Mouse (Mus musculus): Measurements from ENCODE around the gene Polr2i. TPM values are rescaled to one million over a fixed set of nuclear protein-coding genes. Genes with fewer than 3 reads are reported as not detected.
A peak's percentile ranks its signal among the peaks of the same experiment; 100 is the strongest.
"Not testable (repeated sequence)": the region's sequence is repeated elsewhere in the genome, so short reads cannot be mapped to it uniquely, and the experiment has no call there.

Polr2i gene
- polyA plus RNA-seq, 1 experiment, result 245 TPM

DNA sequence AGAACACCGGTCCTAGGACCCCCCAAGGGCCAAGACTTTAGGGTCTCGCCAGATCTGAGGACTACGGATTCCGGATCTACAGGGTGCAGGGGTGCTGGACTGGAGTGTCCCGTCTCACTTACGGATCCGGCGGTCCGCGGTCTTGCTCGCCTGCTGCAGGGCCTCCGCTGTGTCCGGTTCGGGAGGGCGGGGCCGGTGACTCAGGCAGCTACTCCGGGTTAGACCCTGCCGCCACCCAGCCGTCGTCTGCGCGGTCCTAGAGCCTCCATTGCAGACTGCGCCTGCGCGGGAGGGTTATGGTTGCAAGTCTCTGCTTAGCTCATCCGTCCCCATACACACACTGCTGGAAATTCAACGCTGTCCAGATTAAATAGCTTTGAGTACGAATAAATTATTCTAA lies 36.9 kb upstream of the Polr2i start:
- no peak for TF ChIP-seq CTCF (IDR thresholded peaks at IDR 0.05; ENCODE audit: borderline replicate concordance, extremely low read depth, insufficient read depth, insufficient read length)
- peak; percentile 53; the same call in 1 of the 2 replicates for TF ChIP-seq POLR2A (IDR thresholded peaks at IDR 0.05; ENCODE audit: borderline replicate concordance, extremely low read depth, insufficient read depth, insufficient read length, poor library complexity, severe bottlenecking)
- DNase-seq (ENCODE audit: low read depth), result peak; percentile 98

DNA sequence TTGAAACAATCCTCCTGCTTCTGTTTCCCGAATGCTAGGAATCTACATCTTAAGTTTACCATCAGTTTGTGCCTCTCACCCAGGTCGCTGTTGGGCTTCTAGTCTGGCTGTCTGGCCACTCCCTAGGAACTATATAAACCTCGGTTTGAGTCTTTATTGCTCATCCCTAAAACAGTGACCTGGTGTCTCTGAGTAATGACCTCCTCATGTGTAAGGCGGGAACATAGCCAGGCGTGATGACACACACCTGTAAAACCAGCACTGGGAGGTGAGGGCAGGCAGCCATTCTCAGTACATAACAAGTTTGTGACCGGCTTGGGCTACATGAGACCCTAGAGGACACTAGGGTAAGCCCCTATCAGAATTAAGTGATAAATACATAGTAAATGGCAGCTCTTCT lies 36.3 kb upstream of the Polr2i start:
- no peak for TF ChIP-seq CTCF (IDR thresholded peaks at IDR 0.05; ENCODE audit: borderline replicate concordance, extremely low read depth, insufficient read depth, insufficient read length)
- TF ChIP-seq POLR2A (IDR thresholded peaks at IDR 0.05; ENCODE audit: borderline replicate concordance, extremely low read depth, insufficient read depth, insufficient read length, poor library complexity, severe bottlenecking), result no peak
- no peak for DNase-seq (ENCODE audit: low read depth)

DNA sequence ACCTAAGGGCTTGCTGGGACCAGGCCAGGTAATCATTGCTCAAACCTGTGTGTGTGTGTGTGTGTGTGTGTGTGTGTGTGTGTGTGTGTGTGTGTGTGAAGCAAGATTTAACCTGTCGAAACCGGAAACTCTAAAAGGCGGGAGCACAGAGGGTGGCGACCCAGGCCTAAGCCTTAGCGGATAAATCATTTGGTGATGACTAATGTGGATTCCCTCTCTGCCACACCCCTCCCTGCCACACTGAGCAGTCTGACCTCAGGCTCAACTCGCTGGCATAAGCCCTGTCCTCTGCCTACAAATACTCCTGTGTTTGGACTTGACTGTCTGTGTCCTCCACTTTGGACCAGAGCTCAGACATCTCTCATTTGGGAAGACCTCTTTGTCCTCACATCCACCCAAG lies 35.6 kb upstream of the Polr2i start:
- TF ChIP-seq CTCF (IDR thresholded peaks at IDR 0.05; ENCODE audit: borderline replicate concordance, extremely low read depth, insufficient read depth, insufficient read length), result no peak
- TF ChIP-seq POLR2A (IDR thresholded peaks at IDR 0.05; ENCODE audit: borderline replicate concordance, extremely low read depth, insufficient read depth, insufficient read length, poor library complexity, severe bottlenecking), result no peak
- no peak for DNase-seq (ENCODE audit: low read depth)

DNA sequence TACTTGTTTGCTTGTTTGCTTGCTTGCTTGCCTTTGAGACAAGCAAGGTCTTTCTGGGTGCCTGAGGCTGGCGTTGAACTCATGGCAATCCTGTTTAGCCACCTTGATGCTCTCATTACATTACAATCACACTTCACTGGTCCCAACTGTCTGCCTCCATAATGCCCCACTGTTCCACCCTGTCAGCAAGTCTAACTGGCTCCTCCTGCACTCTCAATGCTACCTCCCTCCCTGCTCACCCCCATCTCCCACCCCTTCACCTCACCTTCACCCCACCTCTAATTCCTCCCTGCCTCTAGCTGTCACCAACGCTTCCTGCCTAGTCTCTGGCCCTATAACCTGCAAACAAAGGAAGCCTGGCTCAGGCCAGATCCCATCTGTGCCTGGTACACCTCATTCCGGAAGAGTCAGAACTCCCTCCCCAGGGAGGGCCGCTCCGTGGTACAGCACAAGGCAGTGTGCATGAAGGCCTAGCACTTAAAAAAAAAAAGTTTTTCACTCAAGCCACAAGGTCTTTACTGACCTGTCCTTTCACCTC lies 34.1 kb upstream of the Polr2i start:
- TF ChIP-seq POLR2A (IDR thresholded peaks at IDR 0.05; ENCODE audit: borderline replicate concordance, extremely low read depth, insufficient read depth, insufficient read length, poor library complexity, severe bottlenecking), result no peak
- no peak for TF ChIP-seq CTCF (IDR thresholded peaks at IDR 0.05; ENCODE audit: borderline replicate concordance, extremely low read depth, insufficient read depth, insufficient read length)
- no peak for DNase-seq (ENCODE audit: low read depth)

DNA sequence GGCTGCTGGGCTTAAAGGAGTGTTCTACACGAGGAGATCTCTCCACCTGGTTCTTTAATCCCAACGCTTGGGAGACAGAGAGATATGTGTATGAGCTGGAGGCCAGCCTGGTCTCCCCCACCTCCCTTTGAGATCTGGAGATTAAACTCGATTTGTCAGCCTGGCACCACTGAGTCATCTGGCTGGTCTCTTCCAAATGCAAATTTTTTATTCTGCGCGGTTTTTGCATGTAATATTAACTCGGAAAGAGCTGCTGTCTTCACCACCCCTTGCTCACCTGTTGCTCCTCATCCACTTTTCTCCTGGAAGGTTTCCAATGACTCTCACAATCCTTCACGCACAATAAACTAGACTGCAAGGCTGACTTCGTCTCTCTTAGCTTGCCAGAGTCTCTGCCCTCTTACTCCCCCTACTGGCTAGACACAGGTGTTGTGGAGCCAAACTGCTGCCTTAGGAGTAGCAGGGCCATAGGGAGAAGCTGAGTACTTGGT lies 33.2 kb upstream of the Polr2i start, which contains the start of gene Capns1:
Gene Capns1, minus strand, starts transcription at position 331 of the 491 bp plus-strand sequence.
- peak; percentile 82; the same call in 1 of the 2 replicates for TF ChIP-seq CTCF (IDR thresholded peaks at IDR 0.05; ENCODE audit: borderline replicate concordance, extremely low read depth, insufficient read depth, insufficient read length)
- TF ChIP-seq POLR2A (IDR thresholded peaks at IDR 0.05; ENCODE audit: borderline replicate concordance, extremely low read depth, insufficient read depth, insufficient read length, poor library complexity, severe bottlenecking), result no peak
- peak; percentile 92 for DNase-seq (ENCODE audit: low read depth)

DNA sequence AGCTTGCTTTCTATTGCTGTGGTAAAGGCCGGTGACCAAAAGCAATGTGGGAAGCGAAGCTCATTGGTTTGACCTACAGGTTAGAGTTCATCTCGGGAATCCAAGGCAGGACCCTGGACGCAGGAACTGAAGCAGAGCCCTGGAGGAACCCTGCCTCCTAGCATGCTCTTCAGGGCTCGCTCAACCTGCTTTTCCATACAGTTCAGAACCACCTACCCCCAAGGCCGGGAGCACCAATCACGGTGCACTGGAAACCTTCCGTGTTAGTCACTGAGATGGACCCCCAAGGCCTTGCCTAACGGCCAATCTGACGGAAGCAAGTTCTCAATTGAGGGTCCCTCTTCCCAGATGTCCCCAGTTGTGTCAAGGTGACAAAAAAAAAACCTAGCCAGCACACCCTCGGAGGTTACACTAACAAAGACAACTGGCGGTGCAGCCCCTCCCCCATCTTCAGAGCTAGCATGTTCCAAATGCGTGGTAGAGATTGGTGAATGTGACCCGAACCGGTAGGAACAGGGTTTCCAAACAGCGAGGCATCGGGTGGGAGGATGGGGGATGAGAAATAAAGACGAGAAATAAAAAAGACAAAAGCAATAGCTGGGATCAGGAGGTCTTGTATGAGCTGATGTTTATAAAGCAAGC lies 32.1 kb upstream of the Polr2i start:
- DNase-seq (ENCODE audit: low read depth), result no peak
- TF ChIP-seq POLR2A (IDR thresholded peaks at IDR 0.05; ENCODE audit: borderline replicate concordance, extremely low read depth, insufficient read depth, insufficient read length, poor library complexity, severe bottlenecking), result no peak

DNA sequence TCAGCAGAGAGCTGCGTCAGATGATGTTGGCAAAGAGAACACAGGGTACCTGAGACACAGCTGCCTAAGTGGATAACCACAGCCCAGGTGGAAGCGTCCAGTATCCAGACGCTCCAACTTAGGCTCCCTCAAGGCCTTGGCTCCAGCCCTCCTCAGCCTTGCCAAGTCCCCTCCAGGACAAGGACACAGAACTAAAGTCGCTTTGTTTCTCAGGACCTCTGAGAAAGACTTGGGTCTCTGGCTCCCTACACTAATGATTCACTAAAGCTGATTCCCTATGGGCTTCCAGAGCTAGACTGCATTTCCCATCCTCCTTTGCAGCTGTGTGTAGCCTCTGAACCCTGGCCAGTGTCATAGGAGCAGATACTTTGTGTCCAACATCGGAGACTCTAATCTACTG lies 31.5 kb upstream of the Polr2i start:
- no peak for DNase-seq (ENCODE audit: low read depth)
- TF ChIP-seq CTCF (IDR thresholded peaks at IDR 0.05; ENCODE audit: borderline replicate concordance, extremely low read depth, insufficient read depth, insufficient read length) (no peak), POLR2A (IDR thresholded peaks at IDR 0.05; ENCODE audit: borderline replicate concordance, extremely low read depth, insufficient read depth, insufficient read length, poor library complexity, severe bottlenecking) (no peak)

DNA sequence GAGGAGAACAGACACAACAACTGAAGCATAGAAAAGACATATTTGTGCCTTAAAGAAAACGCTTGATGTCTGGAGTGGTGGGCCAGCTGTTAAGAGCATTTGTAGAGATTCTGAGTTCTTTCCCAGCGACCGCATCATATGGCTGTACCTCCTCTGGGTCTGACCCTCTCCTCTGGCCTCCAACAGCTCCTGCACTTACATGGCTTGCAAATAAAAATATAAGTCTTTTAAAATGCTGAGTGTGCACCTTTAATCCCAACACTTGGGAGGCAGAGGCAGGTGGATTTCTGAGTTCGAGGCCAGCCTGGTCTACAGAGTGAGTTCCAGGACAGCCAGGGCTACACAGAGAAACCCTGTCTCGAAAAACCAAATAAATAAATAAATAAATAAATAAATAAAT lies 31.1 kb upstream of the Polr2i start:
- not testable (repeated sequence) for DNase-seq (ENCODE audit: low read depth)

DNA sequence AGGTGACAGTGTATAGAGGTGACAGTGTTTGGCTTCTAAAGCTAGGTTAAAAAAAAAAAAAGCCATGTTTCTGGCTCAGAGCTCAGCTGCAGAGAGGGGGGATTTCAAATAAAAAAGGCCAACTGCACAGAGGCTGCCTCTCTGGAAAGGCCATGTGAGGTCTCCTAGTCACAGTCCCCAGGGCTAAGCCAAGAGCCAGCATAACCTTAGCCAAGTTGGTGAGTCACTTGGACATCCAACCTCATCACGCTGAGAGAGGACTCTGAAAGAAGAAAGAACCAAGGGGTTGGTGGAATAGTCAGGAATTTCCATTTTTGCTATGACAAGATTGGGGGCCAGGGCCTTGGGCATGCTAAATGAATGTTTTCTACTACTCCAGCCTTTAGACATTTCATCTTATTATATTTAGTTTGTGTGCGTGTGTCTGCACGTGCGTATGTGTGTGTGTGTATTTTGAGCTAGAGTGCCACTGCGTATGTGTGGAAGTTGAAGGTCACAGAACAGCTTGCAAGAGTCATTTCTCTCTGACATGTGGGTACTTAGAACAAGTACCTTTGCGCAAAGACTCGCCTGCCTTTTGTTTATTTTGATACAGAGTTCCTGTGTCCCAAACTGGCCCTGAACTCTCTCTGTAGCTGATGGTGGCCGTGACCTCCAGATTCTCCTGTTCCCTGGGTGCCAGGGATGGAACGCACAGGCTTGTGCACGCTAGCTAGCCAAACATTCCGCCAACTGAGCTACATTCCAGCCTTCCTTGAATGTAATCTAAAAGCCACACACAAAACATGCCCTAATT lies 28.7 kb upstream of the Polr2i start:
- TF ChIP-seq POLR2A (IDR thresholded peaks at IDR 0.05; ENCODE audit: borderline replicate concordance, extremely low read depth, insufficient read depth, insufficient read length, poor library complexity, severe bottlenecking) (no peak), CTCF (IDR thresholded peaks at IDR 0.05; ENCODE audit: borderline replicate concordance, extremely low read depth, insufficient read depth, insufficient read length) (no peak)
- no peak for DNase-seq (ENCODE audit: low read depth)

DNA sequence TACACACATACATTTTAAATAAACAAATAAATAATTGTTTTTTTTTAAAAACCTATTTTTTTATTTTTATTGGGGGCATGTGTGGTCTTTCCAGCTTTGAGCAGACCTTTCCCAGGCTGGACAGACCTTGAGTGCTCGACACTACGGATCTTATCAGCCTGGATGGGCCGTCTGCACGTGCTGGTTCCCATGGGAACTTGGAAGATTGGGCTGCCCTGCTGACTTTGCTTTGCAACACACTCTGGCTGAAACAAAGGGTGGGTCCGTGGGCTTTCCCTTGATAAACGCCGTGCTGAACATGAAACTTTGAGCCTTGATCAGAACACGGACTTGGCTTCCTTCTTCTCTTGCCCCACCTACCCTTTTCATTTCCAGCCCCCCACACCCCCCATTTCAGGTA lies 27.4 kb upstream of the Polr2i start:
- TF ChIP-seq CTCF (IDR thresholded peaks at IDR 0.05; ENCODE audit: borderline replicate concordance, extremely low read depth, insufficient read depth, insufficient read length) (no peak), POLR2A (IDR thresholded peaks at IDR 0.05; ENCODE audit: borderline replicate concordance, extremely low read depth, insufficient read depth, insufficient read length, poor library complexity, severe bottlenecking) (no peak)

DNA sequence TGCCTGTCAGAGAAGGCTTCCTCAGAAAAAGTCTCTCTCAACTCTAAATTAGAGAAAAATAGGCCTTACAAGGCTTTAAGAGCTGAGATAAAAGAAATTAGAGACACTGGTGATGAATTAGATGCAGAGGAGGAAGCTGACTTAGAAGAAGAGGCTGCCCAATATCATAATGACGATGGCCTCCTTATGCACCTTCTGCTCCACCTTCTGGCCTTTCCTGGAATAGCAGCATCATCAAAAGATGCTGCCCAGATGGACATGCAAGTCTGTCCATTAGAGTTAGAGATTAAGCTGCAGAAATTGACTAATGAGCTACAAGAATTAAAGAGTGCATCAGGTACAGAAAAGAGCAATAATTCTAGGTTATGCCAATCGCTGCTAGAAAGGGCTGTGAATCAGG lies 26.4 kb upstream of the Polr2i start:
- TF ChIP-seq POLR2A (IDR thresholded peaks at IDR 0.05; ENCODE audit: borderline replicate concordance, extremely low read depth, insufficient read depth, insufficient read length, poor library complexity, severe bottlenecking), result no peak
- TF ChIP-seq CTCF (IDR thresholded peaks at IDR 0.05; ENCODE audit: borderline replicate concordance, extremely low read depth, insufficient read depth, insufficient read length), result peak; percentile 74; the same call in 1 of the 2 replicates
- DNase-seq (ENCODE audit: low read depth), result peak; percentile 82

More for the DNA sequence above, 27.4 kb upstream of the Polr2i start:
- no peak for DNase-seq (ENCODE audit: low read depth)

DNA sequence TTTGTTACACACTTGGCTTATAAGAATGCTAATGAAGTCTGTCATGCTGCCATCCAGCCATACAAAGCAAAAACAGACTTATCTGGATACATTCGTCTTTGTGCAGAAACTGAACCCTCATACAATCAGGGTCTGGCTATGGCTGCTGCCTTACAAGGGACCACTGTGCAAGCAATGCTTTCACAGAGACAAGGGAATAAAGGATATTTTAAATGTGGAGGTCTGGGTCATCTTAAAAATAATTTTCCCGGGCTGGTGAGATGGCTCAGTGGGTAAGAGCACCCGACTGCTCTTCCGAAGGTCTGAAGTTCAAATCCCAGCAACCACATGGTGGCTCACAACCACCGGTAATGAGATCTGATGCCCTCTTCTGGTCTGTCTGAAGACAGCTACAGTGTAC lies 25.4 kb upstream of the Polr2i start:
- DNase-seq (ENCODE audit: low read depth), result not testable (repeated sequence)
